Mouse (Mus musculus) frontal cortex, postnatal 14 days (tissue): ENCODE data around the gene Sms.

ENCODE experiments used
- DNase-seq, 2 experiments: peaks; one replicate each; pipeline ENCODE4 v3.0.0; 2022; ENCODE audit warnings: low spot score in 2 of 2

The Sms gene

DNA sequence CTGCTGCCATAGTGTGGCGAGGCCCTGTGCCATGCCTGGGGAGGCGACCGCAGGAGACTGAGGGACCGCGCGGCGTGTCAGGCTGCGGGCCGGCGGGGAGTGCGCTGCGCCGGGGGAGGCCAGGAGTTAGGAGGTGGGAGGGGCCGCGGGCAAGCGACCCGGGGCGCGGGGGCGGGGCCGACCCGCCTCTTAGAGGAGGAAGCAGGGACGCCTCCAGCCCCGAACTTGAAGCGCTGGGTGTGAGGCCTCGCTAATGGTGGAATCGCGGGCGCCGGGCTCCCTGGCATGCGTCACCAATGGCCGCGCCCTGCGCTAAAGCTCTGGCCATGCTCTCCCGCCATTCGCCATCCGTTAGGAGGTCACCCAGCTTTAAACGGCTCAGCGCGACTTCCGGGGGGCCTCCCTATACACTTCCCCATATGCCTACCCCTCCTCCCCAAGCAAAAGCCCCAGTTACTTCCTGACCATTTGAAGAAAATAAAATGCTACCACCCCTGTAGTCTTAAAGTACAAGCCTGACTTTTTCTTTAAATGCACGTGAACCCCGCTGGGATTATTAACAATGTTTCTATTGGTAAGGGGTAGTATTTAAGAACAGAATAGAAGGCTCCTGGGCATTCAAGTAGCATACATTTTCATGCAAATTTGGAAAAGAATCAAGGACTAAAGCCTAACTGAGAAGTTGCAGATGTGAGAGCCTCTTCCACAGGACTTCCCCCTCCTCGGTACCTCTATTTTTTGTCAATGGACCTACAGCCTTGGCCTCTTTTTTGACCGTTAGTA lies at the start of gene Sms:
Gene Sms (minus strand): TSS at position 344 of the 783 bp plus-strand sequence.
- DNase-seq, result peak; percentile 16 to 22

- no peak for DNase-seq
Observed at GRCm38 (mm10) chrX:157506400-157506799, 14.3 kb upstream of the Sms start.

- DNase-seq, result no peak
Observed at GRCm38 (mm10) chrX:157504506-157504905, 12.4 kb upstream of the Sms start.

GRCm38 (mm10) chrX:157501871-157502270 lies 9.8 kb upstream of the Sms start:
- no peak for DNase-seq

GRCm38 (mm10) chrX:157500004-157500403 lies 7.9 kb upstream of the Sms start:
- DNase-seq, result no peak

DNA sequence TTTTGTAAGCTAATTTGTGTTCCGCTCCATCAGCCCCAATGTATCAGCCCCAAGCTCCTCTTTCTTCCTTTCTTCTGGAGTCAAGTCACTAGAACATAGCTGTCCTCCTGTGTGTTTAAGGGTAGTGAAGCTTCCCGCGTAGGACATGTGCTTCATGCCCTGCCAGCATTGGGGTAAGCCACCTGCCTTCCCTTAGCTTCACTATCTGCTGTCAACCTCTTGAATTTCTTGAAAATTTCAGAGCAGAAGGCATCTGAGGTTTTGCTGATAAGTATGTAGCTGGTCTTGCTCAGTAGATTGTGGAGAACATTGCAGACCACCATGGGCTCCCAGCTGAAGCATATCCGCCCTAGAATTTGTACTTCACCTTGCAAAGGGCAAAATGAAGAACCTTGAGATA lies 1.1 kb upstream of the Sms start:
- DNase-seq, result no peak

GRCm38 (mm10) chrX:157491145-157491935 lies 747 bp downstream of the Sms start:
- DNase-seq, result peak; percentile 7

DNA sequence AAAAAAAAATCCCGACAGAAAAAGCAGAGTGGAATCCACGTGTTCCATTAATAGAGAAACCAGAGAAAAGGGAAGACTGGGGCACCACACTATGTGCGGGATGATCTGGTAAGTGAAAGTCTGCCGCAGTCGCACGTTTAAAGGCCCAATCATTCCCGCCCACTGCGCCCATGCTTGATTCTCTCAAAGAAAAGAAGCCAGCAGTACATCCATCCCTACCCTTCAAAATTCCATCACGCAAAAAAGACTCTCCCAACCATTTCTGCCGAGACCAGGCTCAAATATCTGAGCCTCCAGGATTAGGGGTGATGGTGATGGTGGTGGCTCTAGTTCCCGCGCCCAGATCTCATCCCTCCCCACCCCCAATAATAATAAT lies 1.3 kb downstream of the Sms start:
- no peak for DNase-seq

- no peak for DNase-seq
Observed at GRCm38 (mm10) chrX:157489871-157490721, 2.0 kb downstream of the Sms start.

DNA sequence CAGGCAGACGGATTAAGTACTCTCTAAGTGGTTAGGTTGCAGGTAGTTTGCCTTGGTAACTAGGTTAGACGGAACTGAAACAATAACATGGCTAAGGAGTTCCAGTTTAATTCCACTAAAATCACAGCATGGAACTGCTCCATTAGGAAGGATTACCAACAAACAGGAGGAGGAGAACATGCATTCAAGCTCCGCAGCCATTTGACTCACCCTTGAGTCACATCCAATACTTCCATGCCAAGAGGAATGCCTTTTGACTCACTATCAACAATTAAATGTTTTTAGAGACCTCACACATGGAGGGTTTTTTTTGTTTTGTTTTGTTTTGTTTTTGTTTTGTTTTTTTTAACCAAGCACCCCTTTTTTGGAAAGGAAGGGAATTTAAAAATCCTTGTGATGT lies 3.3 kb downstream of the Sms start:
- DNase-seq, result no peak

DNA sequence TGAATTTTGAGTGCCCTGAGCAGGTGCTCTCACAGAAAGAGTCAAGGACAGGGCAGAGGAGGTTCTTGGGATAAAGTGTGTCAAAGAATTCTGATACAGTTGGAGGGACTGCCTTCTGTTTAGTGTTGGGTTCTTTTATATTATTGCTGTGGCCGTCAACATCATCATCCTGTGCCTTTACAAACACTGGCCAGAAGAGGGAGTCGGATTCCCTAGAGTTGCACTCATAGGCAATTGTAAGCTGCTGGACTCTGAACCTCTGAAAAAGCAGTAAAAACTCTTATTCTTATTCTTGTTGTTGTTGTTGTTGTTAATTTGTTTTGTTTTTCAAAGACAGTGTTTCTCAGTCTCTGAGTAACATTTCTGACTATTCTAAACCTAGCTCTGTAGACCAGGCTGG lies 5.3 kb downstream of the Sms start:
- peak in 1 of 2 experiments; percentile 8 for DNase-seq

DNA sequence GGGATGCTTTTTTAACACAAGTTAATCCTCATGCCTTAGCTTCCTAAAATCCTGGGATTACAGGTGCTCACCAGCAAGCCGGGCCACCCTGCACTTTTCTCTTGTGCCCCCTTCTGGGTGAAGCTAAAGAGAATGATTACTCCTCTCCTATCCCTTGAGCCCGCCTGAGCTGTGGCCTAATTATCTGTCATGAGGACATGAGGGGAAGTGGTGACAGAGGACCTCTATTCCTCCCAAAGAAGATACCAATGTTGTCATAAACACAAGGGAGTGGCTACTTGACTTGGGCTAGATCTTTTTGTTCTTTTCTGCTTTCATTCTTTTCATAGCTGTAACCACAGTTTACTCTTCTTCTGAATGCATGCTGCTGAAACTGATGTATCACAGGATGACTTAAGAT lies 9.2 kb downstream of the Sms start:
- DNase-seq, result no peak

DNA sequence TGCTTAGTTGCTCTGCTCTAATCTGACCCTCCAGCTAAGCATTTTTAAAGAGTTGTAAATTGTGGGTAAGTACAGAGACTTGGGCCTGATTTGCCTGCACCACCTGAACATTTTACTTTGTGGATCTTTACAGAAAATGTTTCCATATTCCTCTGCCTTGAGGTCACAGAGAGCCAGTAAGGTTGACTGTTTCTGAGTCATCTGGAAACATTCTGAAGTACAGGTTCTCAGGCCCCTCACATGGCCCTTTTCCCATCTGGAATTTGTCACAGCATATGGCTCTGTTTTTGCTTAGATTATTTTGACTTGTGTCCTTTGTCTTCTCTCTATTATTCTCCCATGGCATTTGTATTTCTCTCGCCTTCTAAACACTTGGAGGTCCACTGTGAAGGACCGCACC lies 10.2 kb downstream of the Sms start:
- DNase-seq, result no peak

GRCm38 (mm10) chrX:157477328-157477727 lies 14.8 kb downstream of the Sms start:
- DNase-seq, result no peak

DNA sequence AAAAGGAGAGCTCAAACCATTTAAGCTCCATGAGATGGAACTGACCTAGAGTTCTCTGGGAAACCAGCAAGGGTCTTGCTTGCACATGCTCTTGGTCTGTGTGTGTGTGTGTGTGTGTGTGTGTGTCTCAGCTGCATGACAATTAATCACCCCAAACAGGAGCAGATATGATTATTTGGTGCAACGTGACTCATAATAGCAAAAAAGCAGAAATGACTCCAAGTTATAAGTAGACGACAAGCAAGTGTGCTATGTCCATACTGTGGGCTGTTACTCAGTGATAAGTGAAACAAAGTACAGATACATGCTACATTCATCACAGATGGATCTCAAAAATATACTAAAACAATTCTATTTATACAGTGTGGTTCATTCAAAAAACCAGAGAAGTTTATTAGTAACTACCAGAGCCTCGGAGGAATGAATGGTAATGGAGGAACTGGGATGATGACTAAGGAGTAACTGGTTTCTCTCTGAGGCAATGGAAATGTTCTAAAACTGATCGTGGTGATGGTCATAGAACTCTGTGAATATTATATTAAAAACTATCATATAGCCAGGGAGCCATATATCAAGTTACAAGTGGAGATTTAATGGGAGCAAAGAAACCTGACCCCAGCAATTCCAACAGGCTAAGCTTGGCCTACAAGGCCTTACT lies 15.8 kb downstream of the Sms start:
- DNase-seq, result no peak

DNA sequence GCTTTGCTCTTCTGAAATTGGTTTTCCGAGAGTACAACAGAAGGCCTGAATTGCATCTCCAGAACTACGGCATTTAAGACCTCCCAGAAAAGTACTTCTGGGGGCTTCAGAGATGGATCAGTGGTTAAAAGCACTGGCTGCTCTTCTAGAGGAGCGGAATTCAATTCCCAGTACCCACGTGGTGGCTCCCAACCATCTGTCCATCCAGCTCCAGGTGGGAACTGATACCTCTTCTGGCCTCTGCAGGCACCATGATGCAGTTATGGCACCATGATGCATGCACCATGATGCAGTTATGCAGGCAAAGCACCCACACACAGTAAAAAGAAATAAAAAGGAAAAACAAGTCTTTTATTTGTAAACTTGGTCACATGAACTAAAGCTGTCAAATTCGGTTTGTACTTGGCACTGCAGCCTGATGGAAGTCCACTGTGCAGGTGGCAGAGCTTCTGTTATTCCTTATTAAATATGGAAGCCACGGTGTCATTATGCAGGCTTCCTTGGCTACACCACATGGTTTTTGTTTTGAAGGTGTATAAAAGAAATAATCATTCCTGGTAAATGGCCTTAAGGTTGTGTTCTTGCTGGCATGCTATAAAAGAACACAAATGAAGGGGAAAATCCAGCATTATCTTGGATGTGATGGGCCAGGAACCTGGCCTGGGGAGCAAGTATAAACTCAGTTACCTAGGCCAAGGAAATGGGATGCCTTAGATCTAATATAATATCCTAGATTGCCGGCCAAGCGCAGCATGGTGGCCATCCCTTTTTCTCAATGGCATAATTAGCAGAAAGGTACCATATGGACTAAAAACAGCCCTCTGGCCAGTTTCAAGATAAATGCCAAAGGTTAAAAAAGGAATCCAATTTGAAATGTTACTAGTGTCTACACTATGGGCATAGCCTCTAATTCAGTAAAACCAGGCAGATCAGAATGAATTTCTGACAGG lies 20.1 kb downstream of the Sms start:
- DNase-seq, result no peak

DNA sequence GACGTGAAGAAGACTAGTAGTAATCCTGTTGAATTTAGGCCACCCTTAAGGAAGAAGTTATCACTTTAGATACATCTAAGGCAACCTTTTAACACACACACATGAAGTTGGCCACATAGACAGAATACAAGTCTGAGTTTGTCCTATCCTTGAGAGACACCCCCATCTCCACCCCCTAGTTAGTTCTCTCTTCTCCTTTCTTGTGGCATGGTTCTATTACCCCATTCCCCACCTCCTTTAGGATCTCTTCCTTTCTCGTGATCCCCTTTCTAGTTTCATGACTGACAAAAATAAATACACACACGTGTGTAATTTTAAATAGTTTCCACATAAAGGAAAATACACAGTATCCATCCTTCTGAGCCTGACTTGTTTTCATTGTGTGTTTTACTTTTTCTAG lies 23.3 kb downstream of the Sms start:
- no peak for DNase-seq

DNA sequence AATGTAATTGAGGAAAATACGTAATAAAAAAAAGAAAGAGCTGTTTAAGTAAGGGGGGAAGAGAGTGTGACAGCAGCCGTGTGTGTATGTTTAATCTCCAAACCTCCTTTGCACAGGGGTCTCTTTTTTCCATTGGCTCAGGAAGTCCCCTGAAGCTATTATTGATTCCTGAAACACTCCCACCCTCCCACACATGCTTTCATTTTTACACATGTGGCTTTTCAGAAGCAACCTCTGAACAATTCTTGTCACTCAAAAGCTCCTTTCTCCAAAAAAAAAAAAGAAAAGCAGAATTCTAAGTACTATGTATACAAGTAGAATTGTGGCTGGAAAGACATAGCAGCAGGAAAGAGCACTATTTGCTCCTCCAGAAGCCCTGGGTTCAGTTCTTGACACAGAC lies 24.0 kb downstream of the Sms start:
- DNase-seq, result no peak

- no peak for DNase-seq
Observed at GRCm38 (mm10) chrX:157465949-157466348, 26.1 kb downstream of the Sms start.

GRCm38 (mm10) chrX:157462716-157463115 lies 29.4 kb downstream of the Sms start:
- DNase-seq, result no peak

GRCm38 (mm10) chrX:157454430-157454829 lies 37.7 kb downstream of the Sms start:
- DNase-seq, result peak; percentile 6 to 64
